Mouse (Mus musculus) monocyte, adult 2 months (primary cell): Measurements from ENCODE around the gene Il3ra.

Experiments used
- DNase-seq, 2 experiments: peaks; one replicate each; pipeline ENCODE4 v3.0.0; 2022; ENCODE audit warnings: low spot score in 2 of 2, low read depth in 1 of 2

The Il3ra gene

DNA sequence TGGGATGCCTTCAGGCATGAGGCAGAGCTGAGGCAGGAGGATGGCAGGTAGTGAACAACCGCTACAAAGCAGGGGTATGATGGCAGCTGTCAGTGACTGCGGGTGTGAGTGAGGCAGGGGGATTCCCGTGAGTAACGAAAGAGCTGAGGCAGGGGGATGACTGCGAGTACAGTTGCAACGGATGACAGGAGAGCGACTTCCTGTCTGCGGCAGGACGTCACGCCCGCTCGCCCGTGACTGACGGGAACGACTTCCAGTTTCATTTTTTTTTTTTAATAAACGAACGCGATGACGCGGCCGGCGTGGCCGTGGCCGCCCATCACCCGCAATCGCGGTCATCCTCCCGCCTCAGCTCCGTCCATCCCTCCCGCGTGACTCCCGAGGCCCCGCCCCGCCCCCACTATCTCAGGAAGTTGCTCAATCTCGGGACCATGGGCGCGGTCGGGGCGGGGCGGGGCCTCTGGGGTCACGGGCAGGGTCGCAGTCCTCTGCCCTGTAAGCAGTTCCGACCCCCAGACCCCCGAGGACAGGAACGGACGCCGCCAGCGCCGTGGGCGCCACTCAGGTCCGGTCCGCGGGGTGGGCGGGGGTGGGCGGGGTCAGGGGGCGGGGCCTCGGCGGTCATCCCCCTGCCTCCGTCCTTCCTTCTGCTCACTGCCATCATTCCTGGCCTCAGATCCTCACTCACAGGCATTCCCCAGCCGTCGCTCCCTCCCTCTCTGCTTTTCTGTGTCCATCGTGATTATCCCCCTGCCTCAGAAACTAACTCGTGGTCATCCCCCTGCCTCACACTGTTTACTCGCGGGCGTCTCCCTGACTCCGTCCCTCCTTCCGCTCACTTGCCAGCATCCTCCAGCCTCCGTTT, at the start of gene Il3ra:
Gene Il3ra (plus strand): TSS at position 328 of the 865 bp plus-strand sequence.
- DNase-seq, result peak in 1 of 2 experiments; percentile 83

DNA sequence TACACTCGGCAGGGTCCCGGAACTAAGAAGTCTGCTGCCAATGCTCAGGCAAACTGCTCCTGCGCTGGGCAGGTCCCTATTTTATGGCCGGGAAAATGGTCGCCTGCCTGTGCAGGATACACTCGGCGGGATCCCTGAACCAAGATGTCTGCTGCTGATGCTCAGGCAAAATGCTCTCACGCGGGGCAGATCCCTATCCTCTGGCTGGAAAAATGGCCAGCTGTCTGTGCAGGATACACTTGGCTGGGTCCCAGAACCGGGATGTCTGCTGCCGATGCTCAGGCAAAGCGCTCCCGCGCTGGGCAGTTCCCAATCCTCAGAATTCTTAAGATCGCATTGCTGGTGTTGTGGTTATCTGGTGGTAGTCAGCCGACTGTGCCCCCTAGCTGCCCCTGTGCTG, 37.1 kb upstream of the Il3ra start:
- no peak for DNase-seq

DNA sequence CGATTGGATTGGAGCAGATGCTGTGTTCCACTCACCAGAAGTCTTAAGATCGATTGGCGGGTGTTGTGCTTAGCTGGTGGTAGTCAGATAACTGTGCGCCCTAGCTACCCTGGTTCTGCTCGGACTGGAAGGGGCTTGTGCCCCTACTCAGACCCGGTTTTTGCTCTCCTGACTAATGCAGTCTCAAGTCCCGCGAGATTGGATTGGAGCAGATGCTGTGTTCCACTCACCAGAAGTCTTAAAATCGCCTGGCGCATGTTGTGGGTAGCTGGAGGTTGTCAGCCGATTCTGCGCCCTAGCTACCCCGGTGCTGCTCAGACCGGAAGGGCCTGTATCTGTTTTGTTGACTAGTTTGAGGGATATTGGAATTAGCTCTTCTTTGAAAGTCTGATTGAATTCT, 36.7 kb upstream of the Il3ra start:
- no peak for DNase-seq

DNA sequence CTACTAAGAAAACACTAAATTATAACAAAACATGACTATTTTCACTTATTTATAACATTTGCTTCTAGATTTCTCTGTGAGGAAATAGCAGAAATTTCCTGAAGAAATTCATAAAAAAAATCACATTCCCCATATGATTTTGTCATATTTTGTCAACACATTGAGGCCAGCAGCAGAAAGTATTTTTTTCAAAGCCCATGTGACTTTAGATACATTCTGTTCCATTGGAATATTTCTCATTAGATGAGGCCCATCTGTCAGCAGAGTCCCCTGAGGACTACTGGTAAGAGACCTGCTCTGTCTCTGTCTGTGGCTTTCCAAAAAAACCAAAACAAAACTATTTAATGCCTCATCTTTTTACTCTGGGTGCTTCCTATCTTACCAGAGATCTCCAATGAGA, 23.5 kb upstream of the Il3ra start, which contains the start of gene Olfr31:
Gene Olfr31 (plus strand): TSS at position 301 of the 400 bp plus-strand sequence.
- DNase-seq, result no peak

DNA sequence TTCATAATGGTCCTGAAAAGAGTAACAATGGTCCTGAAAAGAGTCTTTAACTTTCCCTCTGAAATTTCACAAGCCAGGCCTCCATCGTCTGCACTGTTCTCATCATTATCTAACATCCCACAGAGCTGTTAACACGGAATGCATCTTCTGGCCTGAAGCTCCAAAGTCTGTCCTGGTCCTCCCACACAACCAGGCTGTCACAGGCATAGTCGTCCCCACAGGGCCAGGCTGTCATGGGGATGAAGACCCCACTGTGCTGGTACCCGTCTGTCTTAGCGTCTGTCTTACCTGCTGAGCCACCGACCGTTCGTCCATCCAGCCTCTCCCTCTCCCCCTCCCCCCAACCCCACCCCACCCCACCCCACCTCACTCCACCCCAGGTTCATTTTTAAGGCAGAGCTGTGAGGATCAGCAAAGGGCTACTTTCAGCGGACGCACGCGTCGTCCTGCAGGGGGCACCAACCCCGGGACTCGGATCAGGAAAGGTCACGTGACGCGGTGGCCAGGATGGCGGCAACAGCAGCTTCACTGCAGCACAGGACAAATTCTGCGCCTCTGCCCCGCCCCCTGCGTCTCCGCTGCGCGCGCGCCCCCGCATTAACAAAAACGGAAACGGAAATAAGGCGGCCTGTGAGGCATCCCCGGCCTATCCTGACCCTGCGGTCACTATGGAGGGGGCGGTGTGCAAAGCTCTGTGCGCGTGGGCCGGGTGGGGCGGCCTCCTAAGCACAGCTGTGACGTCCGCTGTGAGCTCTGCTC, 783 bp upstream of the Il3ra start:
- DNase-seq, result peak; percentile 92 to 94

DNA sequence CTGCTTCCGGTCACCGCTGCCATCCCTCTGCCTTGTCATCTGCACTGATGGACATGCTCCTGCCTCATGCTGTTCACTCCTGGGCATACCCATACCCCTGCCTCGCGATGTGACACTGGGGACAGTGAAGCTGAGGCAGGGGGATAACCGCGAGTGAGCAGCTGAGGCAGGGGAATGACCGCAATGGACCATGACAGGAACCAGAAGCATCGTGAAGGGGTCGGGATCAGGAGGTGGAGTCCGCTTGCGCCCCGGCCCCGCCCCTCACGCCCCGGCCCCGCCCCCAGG, 682 bp downstream of the Il3ra start:
- DNase-seq, result no peak

DNA sequence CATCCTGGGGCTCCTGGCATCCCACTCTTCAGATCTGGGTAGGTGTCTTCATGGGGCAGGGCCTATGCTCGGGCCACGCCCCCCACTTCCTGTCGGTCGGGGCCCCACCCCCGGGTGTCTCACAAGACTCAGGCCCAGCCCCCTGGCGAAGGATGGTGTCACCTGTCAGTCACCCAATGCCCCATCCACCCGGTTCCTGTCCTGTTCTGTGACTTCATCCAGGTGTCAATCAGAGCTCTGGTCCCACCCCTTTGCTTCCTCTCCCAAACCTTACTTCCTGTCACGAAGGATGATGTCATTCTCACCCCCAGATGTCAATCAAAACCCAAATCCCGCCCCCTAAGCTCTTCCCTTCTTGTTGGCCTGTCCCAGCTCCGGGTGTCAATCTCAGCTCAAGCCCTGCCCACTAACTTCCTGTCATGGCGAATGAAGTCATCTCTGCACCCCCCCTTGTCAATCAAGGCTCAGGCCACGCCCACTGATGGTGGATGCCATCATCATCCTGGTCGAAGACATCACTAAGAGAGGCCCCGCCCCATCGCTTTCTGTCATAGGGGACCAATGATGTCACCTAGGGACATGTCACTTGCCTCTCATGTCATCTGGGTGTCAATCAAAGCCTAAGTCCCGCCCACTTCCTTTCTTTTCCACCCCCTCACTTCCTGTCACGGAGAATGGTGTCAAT, 1.2 kb downstream of the Il3ra start:
- DNase-seq, result no peak

DNA sequence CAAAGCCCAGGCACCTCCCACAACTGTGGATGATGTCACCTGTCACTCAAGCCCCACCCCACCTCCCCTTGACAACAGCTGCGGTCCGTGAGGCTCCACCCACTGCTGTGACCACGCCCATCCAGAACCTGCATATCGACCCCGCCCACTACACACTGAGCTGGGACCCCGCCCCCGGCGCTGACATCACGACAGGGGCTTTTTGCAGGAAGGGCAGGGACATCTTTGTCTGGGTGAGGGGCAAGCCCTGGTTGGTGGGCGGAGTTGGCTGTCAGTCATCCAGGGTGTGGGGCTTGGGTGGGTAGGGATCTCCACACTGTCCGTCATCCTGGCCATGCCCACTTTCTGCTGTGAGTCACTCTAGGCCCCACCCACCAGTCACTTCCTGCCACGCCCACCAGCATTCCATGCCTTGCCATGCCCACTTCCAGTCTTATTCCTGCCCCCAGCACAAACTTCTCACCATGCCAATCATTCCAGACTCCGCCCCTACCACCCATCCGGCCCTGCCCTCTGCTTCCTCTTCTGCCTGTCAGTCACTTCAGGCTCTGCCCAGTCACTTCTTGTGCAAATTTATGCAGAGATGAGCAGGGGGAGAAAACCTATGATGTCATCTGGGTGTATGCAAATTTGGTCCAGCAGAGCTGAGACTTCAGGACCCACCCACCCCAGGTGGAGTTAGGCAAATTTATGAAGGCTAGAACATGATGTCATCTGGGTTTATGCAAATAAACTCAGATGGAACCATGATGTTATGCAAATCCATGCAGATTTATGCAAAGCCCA, 2.0 kb downstream of the Il3ra start:
- peak in 1 of 2 experiments; percentile 53 for DNase-seq

DNA sequence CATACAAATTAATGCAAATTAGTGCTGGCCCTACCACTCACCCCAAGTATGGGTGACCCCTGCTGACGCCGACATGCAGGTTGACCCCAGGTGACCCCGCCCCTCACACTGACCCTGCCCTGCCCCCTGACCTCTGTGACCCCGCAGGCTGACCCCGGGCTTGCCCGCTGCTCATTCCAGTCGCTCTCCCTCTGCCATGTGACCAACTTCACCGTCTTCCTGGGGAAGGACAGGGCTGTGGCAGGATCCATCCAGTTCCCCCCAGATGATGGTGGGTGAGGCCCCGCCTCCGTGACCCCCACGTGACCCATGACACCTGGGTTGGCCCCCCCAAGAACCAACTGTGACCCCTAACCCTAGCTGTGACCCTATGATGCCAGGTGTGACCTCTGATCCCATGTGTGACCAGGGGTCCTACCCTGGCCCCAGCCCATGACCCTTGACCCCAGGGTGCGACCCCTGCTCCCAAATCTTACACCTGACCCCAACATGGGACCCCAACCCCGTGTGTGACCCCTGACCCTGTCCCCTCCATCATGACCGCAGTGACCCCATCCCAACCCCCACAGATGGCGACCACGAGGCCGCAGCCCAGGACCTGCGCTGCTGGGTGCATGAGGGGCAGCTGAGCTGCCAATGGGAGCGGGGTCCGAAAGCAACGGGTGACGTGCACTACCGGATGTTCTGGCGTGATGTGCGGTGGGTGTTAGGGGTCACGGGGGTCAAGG, 2.8 kb downstream of the Il3ra start:
- no peak for DNase-seq

DNA sequence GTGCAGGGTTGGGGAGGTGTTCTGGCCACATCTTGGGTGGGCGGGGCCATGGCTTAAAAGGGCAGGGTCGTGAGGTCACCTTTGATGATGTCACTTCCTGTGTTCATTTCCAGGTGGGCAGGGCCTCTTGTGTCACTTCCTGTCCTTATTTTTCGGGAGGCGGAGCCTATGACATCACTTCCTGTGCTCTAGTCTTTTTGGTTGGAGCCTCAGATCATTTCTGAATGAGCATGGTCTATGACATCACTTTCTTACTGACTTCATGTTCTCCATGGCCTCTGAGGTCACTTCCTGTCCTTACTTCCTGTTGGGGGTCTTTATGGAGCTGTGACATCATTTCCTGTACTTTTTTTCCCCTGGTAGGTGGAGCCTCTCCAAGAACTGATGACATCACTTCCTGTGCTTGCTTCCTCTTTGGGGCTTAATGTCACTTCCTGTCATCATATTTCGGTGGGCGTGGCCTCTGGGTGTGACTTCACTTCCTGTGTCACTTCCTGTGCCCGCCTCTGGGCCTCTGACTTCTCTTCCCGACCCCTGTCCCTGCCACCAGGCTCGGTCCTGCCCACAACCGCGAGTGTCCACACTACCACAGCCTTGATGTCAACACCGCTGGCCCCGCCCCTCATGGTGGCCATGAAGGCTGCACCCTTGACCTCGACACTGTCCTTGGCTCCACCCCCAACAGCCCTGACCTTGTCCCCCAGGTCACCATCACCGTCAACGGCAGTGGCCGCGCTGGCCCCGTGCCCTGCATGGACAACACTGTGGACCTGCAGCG, 3.6 kb downstream of the Il3ra start:
- peak in 1 of 2 experiments; percentile 52 for DNase-seq

DNA sequence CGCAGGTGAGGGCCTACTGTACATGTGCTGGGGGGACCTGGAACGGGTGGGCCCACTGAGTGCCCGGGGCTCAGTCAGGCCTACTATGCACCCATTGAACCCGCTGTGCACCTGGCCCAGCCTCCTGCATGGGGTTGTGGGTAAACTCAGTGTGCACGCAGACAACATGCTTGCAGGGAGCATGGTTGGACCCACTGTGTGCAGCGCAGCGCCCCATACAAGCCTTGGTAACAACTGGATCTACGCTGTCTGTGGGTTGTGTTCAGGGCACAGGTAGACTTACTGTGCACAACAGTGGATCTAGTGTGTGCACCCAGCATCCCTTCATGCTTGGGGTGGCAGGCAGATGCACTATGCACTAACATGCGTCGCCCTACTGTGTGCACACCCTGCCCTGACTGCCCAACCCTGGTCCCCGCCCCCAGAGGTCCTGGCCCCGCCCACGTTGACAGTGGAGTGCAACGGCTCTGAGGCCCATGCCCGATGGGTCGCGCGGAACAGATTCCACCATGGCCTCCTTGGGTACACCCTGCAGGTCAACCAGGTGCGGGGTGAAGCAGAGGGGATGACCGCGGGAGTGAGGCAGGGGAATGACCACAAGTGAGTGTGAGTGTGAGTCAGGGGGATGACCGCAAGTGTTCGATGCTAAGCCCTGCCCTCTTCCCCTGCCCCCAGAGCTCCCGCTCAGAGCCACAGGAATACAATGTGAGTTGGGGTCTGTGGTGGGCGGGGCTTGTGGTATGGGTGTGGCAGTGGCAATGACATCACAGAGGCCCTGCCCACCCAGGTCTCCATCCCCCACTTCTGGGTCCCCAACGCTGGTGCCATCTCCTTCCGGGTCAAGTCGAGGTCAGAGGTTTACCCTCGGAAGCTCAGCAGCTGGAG, 4.4 kb downstream of the Il3ra start:
- no peak for DNase-seq

DNA sequence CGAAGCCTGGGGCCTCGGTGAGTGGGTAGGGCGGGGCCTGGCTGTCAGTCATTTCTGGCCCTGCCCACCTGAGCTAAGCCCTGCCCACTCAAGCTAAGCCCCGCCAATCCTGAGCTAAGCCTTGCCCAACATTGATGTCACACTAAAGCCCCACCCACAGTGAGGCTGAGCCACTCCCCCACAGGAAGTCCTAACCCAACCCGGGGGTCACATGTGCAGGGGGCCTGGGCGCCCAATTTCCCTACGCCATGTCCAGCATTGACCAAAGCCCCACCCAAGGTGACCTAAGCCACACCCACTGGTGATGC, 5.0 kb downstream of the Il3ra start:
- DNase-seq, result no peak

DNA sequence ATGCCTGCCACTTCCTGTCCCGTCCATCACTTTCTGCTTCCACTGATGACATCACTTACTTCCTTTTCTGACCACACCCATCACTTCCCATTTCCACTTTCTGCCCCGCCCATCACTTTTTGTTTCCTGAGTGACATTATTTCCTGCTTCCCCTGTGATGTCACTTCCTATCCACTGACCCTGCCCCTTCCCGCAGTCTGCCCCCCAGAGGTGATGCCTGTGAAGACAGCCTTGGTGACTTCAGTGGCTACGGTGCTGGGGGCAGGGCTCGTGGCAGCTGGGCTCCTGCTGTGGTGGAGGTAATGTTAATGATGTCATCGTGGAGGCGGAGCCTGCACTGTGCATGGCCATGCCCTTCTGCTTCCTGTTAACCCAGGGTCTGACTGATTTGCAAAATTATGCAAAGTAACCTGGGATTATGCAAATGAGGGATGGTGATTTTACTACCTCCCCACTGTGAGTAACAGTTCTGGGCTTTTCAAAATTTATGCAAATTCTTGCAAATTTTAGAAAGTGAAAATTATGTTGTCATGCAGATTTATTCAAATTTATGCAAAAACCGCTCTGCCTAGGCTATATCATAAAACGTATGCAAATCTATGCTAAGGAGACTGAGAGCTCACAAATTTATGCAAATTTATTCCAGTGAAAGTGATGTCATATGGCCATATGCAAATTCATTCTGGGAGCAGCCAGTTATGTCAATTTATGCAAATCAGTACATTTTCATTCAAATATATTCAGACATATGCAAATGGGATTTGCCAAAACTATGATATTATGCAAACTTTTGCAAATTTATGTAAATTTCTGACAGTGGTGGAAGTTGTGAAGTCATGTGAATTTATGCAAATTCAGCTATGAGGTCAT, 5.9 kb downstream of the Il3ra start:
- no peak for DNase-seq

DNA sequence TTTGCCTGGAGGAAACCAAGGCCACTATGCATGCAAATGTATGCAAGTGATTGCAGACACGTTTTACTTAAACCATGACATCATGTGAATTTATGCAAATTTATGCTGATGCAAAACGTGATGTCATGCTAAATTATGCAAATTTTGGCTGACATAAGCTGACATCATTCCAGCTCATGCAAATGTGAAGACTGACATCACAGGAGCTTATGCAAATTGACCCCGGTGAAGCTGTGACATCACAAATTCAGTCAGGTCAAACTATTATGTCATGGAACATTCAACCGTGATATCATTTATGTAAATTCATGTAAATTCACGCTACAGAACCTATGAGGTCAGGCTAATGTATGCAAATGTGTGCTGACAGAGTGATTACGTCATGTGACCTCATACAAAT, 6.5 kb downstream of the Il3ra start:
- DNase-seq, result no peak

DNA sequence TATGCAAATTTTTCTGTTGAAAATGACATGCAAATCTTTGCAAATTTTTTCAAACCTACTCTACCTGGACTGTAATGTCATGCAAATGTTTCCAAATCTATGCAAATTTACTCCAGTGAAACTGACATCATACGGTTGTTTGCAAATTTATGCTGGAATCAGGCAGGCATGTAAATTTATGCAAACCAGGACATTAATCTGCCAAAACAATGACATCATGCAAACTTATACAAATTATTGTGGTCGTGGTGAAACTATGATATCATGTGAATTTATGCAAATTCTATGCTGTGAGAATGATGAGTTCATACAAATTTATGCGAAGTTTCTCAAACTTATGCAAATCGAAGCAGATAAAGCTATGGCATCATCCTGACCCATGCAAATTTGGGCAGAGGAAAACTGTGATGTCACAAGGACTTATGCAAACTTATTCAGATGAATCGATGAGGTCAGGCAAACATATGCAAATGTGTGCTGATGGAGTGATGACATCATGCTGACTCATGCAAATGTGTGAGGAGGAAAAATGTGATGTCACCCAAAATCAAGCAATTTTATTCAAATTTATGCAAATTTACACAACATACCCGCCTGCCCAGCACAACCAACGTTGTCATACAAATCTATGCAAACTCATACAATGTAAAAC, 7.1 kb downstream of the Il3ra start:
- DNase-seq, result no peak

DNA sequence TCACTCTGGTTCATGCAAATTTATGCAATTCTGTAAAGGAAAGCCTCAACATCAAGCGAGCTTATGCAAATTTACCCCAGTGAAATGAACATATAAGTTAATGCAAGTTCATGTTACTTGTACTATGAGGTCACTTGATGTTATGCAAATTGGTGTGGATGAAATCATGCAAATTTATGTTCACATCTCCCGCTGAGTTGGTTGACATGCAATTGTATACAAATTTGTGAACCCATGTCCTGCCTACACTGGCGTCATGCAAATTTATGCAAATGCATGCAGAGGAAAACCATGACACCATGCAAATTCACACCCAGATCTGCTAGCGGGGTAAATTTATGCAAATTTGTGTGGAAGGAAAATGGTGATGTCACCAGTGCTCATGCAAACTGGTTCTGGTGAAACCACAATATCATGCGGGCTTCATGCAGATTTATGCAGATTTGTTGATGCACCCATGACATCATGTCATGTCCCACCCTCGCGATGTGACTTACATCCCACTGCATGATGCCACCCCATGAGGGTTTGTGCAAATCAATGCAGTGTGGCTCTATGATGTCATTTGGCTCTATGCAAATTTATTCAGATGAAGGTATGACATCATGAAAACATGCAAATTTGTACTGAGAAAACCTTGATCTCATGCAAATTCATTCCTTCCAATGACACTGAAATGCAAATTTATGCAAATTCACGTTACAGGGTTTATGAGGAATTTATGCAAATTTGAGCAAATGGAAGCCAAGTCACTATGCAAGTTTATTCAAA, 7.8 kb downstream of the Il3ra start:
- no peak for DNase-seq
